Mouse (Mus musculus) embryonic fibroblast, embryonic 13.5 days (primary cell): ENCODE measurements around the gene Hsd17b6.

ENCODE experiments used
- CTCF ChIP-seq: IDR thresholded peaks from 2 replicates; pipeline ENCODE4 v1.5.1; 2011; ENCODE audit warnings: mild to moderate bottlenecking, control low read depth, low read length, moderate library complexity, borderline replicate concordance; ENCODE audit not compliant: insufficient read depth
- POLR2A ChIP-seq: IDR thresholded peaks from 2 replicates; pipeline ENCODE4 v1.6.1; 2011; ENCODE audit warnings: low read depth, mild to moderate bottlenecking, control low read depth, low read length, moderate library complexity

DNA sequence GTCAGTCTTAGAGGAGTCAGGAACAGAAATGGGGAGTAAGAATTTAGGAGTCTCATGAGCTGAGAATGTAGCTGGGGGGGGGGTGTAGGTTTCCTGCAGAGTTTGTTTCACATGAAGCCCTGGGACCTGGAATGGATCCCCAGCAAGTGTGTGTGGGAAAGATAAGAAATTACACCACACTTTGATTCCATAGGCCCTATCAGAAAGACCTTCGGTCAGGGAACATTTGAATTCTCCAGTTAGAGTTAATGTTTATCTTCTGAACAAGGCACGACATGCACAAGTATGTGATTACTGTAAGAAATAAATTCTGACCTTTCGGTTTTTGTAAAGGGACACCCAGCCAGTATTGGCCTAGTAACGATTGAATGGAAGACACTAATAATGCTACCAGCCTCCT, 37.6 kb downstream of the Hsd17b6 start:
- TF ChIP-seq CTCF (no peak), POLR2A (no peak)
